Comparison of ENCODE assay signal across 12 mouse cellular contexts in the genomic region with DNA sequence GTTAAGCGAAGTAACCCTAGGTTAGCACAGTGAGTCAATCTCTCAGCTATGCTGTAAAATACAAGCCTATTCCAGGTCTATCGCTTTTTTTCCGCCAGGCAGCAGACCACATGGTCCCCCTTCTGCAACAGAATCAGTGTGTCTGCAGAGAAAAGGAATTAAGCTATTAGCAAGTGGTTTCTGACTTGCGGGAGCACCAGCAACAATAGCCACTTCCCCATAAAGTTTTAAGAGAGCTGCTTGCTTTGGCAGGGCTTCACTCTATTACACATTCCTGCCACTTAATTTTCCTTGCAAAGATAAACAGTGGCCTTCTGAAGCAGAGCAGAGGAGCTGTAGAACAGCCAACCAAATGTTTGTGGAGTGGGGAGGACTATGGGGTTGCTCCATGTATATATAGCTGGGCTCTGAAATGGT. TPM values are rescaled to one million over a fixed set of nuclear protein-coding genes. Genes with fewer than 3 reads are reported as not detected.
DNase-seq lines count a peak whose midpoint lies in the region; ATAC-seq lines count a peak whose summit lies in the region.
"Had no signal": no experiment of that assay in that cellular context is flagged by ENCODE, and none has a peak within 500 bp of the region (broad histone marks: within the 10 kb centered on the region; RNA-seq: fewer than 3 reads in every experiment).

No protein-coding gene starts in this region.

- ATAC-seq in liver, embryonic 11.5 days (replicated peaks; ENCODE audit: low FRiP score): no peak

- DNase-seq in heart, adult 18-20 months: peak; percentile 37 to 53
- DNase-seq in heart, postnatal 14 days: no peak
- peak; percentile 14 for DNase-seq in heart, postnatal 4 days
- DNase-seq in kidney, postnatal 36 days: peak; percentile 10 to 24
- peak; percentile 51 to 65 for DNase-seq in lung, postnatal 4 days
- no peak for DNase-seq in liver, embryonic 11.5 days (ENCODE audit: low spot score)
- no peak for DNase-seq in ovary, adult 18-20 months (ENCODE audit: low spot score)
- DNase-seq in frontal cortex, postnatal 10 days (ENCODE audit: low spot score in 2 of 2): no peak
- DNase-seq: thymus, adult 18-20 months had no signal

- no peak overlapping the region for H3K27ac ChIP-seq in liver, embryonic 11.5 days (ENCODE audit: low read depth, low read length)
- H3K27ac ChIP-seq: embryonic facial prominence, embryonic 15.5 days had no signal

- no peaks in the 10 kb centered on the region for H3K27me3 ChIP-seq in liver, embryonic 11.5 days (replicated peaks; ENCODE audit: control insufficient read depth, insufficient read depth, low read length)
- H3K27me3 ChIP-seq: embryonic facial prominence, embryonic 15.5 days had no signal

- no peaks in the 10 kb centered on the region for H3K4me1 ChIP-seq in liver, embryonic 11.5 days (replicated peaks; ENCODE audit: control insufficient read depth, insufficient read depth, low read length)
- H3K4me1 ChIP-seq: embryonic facial prominence, embryonic 15.5 days; megakaryocyte, embryonic 14.5 days had no signal

- no peak overlapping the region for H3K4me3 ChIP-seq in liver, embryonic 11.5 days (ENCODE audit: low read depth, low read length)
- H3K4me3 ChIP-seq: embryonic facial prominence, embryonic 15.5 days; megakaryocyte, embryonic 14.5 days had no signal

- WGBS in liver, embryonic 11.5 days: 75% methylated on average over 4 of the region's 4 CpGs

- no peak overlapping the region for H3K9ac ChIP-seq in liver, embryonic 11.5 days (ENCODE audit: low read depth, low read length)
- H3K9ac ChIP-seq: embryonic facial prominence, embryonic 15.5 days had no signal

- H3K9me3 ChIP-seq in liver, embryonic 11.5 days (ENCODE audit: control insufficient read depth, low read length): no peaks in the 10 kb centered on the region
- H3K9me3 ChIP-seq: embryonic facial prominence, embryonic 15.5 days had no signal

- intact Hi-C loops in heart, postnatal 14 days (cut with DNase I): loop anchor here (5.0 kb wide), 1 partner anchor 108 kb away; no protein-coding TSS in a partner anchor

- no peak overlapping the region for H3K4me2 ChIP-seq in liver, embryonic 11.5 days
- H3K4me2 ChIP-seq: embryonic facial prominence, embryonic 15.5 days had no signal

- H3K36me3 ChIP-seq in liver, embryonic 11.5 days (ENCODE audit: control insufficient read depth, insufficient read depth, low read length): no peaks in the 10 kb centered on the region
- H3K36me3 ChIP-seq: embryonic facial prominence, embryonic 15.5 days had no signal

RNA-seq across cellular contexts. Expression of a gene that starts 59.8 kb away (rescaled TPM):
- 10 to 100 TPM in 1 of 2 experiments, 1 to 10 TPM in 1; 9.7 to 11.1 TPM for total RNA-seq in heart, adult 18-20 months (2021)
- total RNA-seq in heart, postnatal 14 days (2021): 10 to 100 TPM; 11.1 to 13.5 TPM
- total RNA-seq in heart, postnatal 4 days (2021): 1 to 10 TPM; 7.7 to 8.4 TPM
- polyA plus RNA-seq in liver, embryonic 11.5 days (2014; fragmentation: Nextera tagmentation; extraction: Ambion mirVana): 0.05 TPM in 1 of 2 replicates, not detected in the other
- total RNA-seq: hematopoietic stem cell, adult 5-6 weeks had no signal

Comparison
In these comparisons a context has a peak if more than half of its experiments do, and no peak if none do; other contexts are left out.
1. DNase-seq: peak in heart, adult 18-20 months (2 of 2), heart, postnatal 4 days (single experiment), kidney, postnatal 36 days (2 of 2) and lung, postnatal 4 days (2 of 2); none in heart, postnatal 14 days (0 of 2), liver, embryonic 11.5 days (single experiment), ovary, adult 18-20 months (single experiment) and frontal cortex, postnatal 10 days (0 of 2).